Mouse (Mus musculus): ENCODE measurements around the gene Grb2. TPM values are rescaled to one million over a fixed set of nuclear protein-coding genes. Genes with fewer than 3 reads are reported as not detected.

Gene Grb2
- total RNA-seq, 2 experiments from 2014 or later = 178 to 182 TPM

DNA sequence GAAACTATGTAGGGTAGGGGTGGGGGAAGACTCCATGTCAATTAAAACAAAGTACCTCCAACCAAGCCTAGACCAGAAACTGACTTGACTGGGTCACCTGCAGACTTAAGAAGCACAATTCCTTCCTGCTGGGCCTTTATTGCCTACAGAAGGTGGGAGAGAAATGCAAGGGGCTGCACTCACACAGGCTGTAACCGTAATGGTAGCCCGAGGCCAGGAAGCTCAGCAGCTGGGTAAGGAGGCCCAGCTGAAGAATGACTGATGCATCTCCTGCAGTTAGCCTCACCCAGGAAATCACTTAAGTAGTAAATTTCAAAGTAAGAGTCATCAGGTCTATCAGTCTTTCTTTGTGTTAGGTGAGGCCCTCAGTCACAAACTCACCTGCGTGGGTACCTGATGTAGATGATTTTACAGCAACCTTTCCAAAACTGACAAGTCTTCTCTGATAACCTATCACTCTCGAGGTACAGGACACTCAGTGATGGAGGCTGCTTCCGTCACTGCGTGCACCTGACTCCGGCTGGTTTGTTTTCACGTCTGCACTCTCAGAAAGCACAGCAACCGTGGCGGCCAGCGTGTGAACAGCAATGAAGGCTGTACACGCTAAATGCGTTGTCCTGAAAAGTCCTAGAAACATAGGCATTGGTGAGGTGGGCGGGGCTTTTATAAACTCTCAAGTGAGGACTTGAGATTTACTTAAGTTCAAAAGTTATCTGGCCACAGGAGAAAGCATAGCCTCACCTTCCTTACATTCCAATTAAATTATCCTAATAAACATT lies 19.1 kb downstream of the Grb2 start:
- no peak for DNase-seq (ENCODE audit: low spot score in 2 of 2)

DNA sequence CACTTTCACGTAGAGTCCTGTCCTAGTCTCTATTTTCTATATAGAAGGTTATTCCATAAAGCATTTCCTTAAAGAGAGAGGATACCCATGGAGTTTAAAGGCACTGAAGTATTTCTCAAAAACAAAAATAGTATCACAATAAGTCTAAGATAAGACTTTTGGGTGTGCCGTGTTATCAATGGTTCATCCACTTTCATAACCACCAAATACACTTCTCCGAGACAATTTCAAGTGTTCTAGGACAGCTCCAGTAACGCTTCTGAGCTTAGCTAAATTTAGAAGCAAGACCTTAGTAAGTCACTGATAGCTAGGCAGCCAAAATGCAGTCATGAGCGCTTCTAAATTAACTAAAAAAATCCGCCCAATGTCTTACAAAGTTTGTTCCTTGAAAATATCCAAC lies 22.0 kb downstream of the Grb2 start:
- DNase-seq (ENCODE audit: low spot score in 2 of 2) = no peak

DNA sequence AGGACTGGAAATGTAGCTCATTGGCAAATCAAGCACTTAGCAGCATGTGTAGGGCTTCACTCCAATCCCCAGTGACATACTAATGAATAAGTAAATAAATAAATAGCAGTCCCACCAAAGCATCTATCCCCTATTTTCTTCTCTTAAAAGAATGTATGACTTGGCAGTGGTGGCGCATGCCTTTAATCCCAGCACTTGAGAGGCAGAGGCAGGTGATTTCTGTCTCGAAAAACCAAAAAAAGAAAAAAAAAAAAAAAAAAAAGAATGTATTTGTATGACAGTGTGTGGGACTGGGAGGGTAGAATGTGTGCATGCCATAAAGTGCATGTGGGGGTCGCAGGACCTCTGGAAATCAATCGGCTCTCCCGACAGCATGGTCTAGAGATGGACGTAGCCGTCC lies 22.4 kb downstream of the Grb2 start:
- DNase-seq (ENCODE audit: low spot score in 2 of 2) = peak in 1 of 2 experiments; percentile 44

DNA sequence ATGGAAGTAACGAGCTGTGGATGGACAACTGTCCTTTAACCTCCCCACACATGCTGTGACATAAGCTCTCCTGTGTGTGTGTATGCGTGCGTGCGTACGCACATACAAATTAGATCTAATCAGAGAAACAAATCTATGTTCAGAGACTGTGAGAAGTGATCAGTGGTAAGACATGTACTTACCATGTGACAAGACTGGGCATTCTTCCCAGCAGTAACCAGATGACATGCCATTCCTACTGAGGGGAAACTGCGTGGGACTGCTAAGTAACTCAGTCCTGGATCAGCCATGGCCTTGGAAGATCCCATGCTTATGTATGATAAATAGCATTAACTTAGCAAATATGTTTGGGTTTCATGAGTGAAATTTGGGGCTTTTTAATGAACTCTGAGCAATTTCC lies 23.5 kb downstream of the Grb2 start:
- peak in 1 of 2 experiments; percentile 67 for DNase-seq (ENCODE audit: low spot score in 2 of 2)

DNA sequence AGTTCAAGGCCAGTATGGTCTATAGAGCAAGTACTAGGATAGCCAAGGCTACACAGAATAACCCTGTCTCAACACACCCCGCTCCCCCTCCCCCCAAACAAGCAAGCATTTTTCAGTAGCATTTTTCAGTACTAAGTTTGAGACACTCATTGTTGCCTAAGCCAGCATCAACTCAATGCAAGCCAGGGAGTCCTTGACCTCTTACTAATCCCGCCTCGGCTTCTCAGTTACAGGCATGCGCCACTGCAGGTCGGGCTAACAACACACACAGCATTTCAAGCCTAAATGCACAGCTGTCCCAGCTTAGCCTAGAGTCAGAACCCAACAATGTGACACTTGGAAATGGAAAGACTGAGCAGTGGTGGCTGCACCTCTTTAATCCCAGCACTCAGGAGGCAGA lies 25.1 kb downstream of the Grb2 start:
- no peak for DNase-seq (ENCODE audit: low spot score in 2 of 2)

DNA sequence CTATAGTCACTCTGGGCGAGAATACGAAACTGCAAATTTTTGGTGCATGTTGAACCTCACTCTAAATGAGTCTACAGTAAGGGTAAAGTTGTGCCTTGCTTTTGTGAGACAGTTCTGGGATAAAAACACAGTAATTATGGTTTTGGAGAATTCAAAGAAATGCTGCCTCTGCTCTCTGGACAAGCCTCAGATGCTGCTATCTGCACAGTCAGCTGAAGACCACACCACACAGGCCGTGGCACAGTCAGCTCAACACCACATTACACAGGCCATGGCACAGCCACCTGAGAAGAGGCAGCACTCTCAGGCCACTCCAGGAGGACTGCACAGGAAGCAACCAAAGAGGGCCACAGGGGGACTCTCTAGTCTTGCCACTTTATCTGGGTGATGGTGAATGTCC lies 26.0 kb downstream of the Grb2 start:
- no peak for DNase-seq (ENCODE audit: low spot score in 2 of 2)

DNA sequence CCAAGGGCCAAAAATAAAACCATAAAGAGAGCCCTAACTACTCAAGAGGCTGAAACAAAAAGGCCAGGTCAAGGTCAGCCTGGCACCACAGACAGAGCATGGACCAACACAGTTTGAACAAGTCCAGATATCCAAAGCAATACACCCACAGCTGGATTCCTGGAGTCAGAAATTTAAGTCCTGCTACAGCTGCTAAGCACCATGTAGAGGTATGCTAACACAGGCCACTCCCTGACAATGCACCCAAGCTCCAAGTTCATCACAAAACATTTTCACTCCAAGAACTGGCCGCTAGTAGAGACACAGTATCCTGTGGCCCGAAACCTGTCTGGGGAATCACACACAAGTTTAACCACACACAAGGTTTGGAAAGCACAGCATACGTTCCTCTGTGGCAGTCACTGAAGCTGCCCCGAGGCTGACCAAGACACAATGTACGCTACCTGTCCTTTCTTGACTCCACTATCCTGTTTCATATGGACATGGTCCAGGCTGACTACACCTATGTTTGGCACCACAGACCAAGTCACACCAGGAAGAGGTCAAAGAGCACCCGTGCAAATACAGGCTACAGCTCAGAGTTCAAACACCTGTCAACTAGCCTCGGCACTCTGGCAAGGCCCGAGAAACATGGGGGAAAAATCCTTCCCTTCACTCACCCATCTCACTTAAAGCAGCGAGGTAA lies 28.7 kb downstream of the Grb2 start:
- DNase-seq (ENCODE audit: low spot score in 2 of 2) = no peak

DNA sequence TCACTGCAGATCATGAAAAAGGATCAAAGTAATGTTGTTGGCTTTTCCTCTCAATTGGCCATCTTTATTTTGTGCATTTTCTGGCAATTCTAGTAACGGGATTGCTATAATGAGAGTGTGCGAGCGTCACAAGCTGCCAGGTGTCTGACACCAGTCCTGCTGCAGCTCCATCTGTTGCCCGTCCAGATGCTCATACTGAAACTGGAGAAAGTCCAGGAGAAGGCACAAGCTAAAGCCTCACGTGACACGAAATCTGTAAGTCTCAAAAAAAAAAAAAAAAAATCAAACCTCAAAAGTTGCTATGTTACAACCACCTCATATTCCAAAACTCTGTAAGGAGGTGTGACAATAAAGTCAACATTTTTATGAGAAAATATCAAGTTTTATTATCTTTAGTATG lies 29.5 kb downstream of the Grb2 start:
- peak in 1 of 2 experiments; percentile 43 for DNase-seq (ENCODE audit: low spot score in 2 of 2)

DNA sequence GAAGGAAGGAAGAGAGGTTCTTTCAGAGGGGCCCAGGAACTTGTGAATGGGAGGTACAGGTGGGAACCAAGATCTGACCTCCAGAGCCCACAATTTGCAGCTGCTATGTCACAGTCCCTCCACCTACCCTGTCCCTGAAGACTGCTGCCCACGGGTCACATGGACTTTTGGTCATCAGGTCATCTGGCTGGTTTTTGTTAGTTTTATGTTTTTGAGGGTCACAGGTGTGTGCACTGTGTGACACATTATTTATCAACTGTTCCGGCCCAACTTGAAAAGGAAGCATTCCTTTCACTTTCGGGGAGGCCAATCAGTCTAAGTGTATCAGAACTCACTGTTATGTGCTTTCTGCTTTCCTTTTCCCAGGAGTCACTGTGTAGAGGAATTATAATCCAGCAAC lies 30.9 kb downstream of the Grb2 start:
- DNase-seq (ENCODE audit: low spot score in 2 of 2) = no peak

DNA sequence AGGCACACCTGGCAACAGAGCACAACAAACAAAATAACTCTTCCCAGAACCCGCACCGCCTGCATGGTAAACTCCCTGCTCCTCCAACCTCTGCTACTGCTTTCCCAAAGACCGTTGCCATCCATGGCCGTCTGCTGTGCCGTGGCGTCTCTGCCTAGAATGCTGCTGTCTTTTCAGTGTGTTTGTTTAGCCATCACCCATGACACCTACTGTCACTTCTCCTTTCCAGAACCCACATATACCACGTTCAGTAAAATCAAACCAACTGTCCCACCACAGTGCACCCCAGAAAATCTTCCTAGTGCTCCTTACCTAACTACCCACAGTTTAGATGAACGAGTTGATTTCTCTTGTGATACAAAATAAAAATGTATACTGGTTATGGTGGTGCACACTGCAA lies 31.7 kb downstream of the Grb2 start:
- no peak for DNase-seq (ENCODE audit: low spot score in 2 of 2)

DNA sequence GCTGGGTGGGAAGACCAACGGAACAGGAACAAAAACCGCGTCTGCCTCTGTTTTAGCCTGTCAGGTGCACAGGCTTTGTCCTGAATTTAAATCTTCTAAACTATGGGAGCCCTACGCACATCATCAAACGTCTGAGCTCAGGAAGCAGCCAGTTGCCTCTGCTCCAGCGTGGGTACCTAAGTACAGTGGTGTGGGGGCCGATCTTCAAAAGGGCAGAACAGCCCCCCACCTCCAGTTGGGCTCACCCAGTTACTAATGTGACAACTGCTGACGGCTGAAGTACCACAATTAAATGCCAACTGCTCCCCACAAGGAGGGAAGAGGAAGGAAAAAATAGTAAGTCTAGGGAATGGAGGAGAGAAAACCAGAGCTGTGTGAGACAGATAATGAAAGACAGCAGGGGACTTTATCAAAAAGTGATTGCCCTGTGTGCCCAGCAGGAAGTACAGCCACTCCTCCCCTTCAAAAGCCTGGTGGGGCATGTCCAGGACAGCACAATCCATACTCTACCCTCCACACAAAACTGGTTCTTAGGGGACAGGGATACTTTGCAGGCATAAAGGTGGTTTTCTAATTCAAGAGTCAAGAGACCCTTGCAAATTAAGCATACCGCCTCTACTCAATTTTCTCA lies 34.0 kb downstream of the Grb2 start:
- no peak for DNase-seq (ENCODE audit: low spot score in 2 of 2)

DNA sequence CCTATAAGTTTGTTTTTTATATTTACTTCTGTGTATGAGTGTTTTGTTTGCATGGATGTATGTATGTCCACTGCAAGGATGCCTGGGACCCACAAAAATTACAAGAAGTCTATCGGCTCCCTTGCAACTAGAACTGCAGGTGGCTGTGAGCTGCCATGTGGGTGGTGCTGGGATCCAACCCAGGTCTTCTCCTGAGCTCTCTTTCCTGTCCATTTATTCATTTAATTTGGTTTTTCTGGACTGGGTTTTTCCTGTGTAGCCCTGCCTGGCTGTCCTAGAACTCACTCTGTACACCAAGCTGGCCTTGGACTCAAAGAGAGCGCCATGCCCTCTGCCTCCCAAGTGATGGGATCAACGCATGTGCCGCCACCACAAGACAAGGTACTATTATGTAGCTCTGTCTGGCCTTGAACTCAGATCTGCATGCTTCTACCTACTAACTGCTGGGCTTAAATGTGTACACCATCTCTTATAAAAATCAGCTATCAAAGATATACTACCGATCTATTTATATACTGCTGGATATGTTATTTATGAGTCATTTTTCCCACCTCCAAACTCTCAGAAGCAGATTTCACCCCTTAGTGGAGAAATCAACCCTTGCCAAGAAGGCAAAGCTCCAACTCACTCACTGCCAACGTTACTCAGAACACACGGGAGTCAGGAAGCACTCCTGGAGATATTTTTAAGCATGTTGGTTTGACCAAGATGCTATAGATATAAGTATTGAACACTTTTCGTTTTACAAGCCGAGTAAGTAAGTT lies 34.7 kb downstream of the Grb2 start:
- no peak for DNase-seq (ENCODE audit: low spot score in 2 of 2)

DNA sequence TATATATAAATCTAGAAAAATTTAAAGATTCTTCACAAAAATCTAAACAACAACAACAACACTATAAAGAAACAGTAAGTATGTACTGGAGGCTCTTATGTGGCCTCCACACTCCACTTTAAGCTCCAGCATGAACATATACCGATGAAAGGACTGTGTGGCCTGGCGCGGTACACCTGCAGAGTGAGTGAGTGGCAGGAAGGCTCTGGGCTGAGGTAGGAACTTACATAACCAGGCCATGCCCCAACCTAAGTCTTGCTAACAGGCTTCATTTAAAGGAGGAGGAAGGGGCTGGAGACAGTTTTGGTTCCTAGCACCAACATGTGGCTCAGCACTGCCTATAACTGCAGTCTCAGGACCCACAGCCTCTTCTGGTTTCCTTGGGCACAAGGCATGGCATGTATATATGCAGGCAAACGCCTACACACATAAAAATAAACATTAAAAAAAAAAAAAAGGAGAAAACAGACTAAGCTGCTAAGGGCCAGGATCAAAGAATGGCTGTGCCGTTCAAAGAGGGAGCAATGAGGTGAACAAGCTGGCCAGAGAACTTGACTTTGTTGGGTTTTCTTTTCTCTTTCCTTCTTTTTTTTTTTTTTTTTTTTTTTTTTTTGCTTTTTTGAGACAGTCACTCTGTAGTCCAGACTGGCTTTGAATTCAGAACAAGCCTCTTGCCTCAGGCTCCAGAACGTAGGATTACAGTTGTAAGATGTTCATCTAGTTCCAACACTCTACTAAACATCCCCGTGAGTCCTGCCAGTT lies 36.0 kb downstream of the Grb2 start:
- DNase-seq (ENCODE audit: low spot score in 2 of 2) = no peak

DNA sequence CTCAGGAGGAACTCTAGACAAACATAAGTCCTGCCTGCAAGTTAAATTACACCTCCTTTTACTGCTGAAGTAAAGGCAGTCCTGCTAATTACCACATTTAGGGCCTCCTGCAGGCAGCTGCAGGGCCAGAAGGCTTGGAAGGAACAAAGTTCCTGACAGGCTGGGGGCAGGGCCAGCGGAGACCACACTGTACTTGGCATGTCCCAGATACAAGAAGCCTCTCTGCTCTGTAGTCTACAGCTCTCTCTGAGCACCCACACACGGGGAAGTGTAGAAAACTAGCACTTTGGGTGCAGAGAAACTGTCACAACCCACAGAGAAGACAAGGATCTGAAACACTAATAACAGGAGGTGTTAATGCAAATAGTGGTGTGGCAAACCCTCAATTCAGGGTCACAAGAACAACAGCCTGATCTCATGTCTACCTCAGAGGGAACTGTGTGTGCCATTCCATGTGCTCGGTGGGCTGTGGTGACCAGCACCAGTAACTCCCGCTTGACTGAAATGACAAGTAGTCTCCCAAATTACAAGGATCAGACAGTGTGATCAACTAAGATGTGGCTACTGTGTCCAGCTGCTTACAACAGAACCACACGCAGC lies 37.8 kb downstream of the Grb2 start:
- no peak for DNase-seq (ENCODE audit: low spot score in 2 of 2)

DNA sequence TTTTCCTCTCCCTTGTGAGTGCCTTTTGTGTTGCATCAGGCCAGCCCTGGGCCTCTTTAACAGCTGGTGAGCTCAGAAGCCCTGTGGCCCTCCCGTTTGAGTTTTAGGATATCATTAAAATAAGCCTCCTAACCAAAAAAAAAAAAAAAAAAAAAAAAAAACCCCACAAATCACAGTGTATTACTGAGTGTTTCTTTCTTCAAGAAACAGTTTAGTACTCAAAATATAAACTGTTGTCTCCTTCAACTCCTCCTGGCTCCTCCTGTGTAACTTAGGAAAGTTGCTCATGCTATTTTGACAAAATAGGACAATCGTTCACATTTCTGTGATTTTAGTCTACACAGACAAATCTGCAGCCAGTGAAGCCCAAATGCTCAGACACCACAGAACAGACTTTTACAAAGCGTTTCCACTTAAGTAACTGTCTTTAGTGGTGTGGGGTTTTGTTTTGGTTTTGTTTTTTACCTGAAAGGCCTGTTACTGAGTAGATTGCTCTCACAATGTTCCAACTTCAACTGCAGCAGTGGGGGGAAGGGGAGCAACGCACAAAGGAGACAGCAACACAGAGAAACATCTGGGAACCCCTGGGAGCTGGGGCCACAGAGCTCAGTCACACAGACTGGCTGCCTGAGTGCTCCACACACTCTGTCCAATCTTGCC lies 44.6 kb downstream of the Grb2 start:
- no peak for DNase-seq (ENCODE audit: low spot score in 2 of 2)

DNA sequence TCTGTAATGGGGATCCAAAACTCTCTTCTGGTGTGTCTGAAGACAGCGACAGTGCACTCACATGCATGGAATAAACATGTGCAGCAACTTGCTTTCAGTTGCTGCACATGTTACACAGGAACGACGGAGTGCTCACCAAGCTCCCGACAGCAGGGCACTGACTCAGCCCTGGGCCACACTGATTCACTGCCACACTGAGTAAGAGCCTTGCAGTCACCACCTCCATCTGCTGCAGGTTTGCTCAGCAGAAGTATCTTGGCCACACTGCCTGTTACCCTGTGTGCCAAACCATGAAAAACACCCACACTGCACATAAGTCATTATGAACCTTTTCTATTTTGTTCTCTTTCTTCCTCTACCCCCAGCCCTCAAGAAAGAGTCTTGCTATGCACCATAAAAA lies 48.0 kb downstream of the Grb2 start:
- DNase-seq (ENCODE audit: low spot score in 2 of 2) = no peak

DNA sequence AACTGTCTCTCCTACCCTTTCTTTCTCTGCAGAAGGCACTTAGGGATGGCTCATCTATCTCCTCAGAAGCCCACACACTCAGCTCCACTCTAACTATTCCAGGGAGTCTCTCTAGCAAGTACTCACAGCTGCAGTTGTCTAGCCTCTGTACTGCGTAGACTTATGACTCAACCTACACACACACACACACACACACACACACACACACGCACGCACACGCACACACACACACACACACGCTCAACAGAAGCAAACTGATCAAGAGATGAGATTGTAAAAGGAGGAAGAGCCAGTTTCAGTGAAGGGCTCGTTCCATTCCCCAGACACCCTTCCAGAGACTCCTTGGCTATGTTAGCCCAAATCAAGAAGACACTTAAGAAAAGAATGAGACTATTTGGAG lies 49.9 kb downstream of the Grb2 start:
- no peak for DNase-seq (ENCODE audit: low spot score in 2 of 2)

DNA sequence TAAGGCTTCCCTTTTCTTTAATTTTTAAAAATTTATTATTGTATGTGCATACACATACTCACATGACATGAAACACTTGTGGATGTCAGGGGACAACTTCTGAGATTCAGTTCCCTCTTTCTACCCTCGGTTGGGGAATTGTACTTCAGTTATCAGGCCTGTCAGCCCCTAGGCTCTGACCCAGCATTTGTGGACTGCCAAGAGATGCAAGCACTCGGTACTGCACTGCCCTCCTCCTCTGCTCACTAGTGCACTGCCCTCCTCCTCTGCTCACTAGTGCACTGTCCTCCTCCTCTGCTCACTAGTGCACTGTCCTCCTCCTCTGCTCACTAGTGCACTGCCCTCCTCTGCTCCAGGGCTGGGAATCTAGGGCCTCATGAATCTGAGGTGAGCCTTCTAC lies 54.3 kb downstream of the Grb2 start:
- DNase-seq (ENCODE audit: low spot score in 2 of 2) = no peak

DNA sequence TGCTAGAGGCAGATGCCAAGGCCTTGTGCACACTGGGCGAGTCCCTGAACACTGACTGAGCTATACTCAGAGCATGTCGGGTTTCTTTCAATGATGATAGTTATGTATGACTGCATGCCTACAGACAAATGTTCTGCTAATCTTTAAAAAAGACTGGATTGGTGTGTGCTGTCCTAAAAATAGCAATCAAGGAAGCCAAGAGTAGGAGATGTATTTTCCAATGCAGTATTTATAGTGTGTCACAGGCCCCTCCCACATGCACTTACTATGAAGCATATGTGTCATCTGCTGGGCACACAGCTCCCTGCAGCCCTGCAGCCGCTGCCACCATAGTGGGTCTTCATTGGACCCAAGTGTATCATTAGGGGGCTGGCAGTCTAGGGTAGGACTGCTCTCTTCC lies 55.2 kb downstream of the Grb2 start:
- DNase-seq (ENCODE audit: low spot score in 2 of 2) = no peak

DNA sequence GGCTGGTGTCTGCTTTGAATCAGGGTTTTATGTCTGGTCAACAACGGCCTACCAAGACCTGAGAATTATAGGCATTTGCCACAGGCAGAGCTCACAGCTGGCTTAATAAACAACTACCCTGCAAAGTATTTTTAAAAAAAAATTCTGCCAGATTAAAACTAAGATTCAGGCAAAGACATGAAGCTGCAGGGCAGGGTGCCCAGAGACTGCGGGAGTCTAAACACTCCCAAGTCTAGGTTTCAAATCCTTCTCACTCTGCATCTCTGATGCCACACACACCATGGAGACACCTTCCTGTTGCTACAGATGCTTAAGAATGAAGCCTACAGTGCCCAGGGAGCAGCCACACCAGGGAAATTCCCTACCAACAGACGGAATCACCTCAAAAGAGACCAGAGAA lies 56.7 kb downstream of the Grb2 start:
- no peak for DNase-seq (ENCODE audit: low spot score in 2 of 2)

All from layer of hippocampus, postnatal 14 days (tissue).